Mouse (Mus musculus): Measurements from ENCODE around the gene Paf1. TPM values are rescaled to one million over a fixed set of nuclear protein-coding genes. Genes with fewer than 3 reads are reported as not detected.
A peak's percentile ranks its signal among the peaks of the same experiment; 100 is the strongest.
"Not testable (repeated sequence)": the region's sequence is repeated elsewhere in the genome, so short reads cannot be mapped to it uniquely, and the experiment has no call there.

Gene Paf1
- total RNA-seq, 2 experiments from 2014 or later: 42.1 to 153 TPM

GRCm38 (mm10) chr7:28382981-28383396 is 9.8 kb upstream of the Paf1 start:
- peak; percentile 19 for ATAC-seq (ENCODE audit: poor library complexity, severe bottlenecking)

- ATAC-seq (ENCODE audit: poor library complexity, severe bottlenecking): no peak
Observed at GRCm38 (mm10) chr7:28383606-28384005, 9.1 kb upstream of the Paf1 start.

- ATAC-seq (ENCODE audit: poor library complexity, severe bottlenecking): no peak
Observed at GRCm38 (mm10) chr7:28384162-28384561, 8.6 kb upstream of the Paf1 start.

GRCm38 (mm10) chr7:28385196-28385595 is 7.6 kb upstream of the Paf1 start:
- ATAC-seq (ENCODE audit: poor library complexity, severe bottlenecking): no peak

- ATAC-seq (ENCODE audit: poor library complexity, severe bottlenecking): peak; percentile 39
Observed at GRCm38 (mm10) chr7:28386007-28386406, 6.7 kb upstream of the Paf1 start.

- ATAC-seq (ENCODE audit: poor library complexity, severe bottlenecking): peak; percentile 53
Observed at GRCm38 (mm10) chr7:28386462-28386861, 6.3 kb upstream of the Paf1 start.

- ATAC-seq (ENCODE audit: poor library complexity, severe bottlenecking): not testable (repeated sequence)
Observed at GRCm38 (mm10) chr7:28386877-28387276, 5.9 kb upstream of the Paf1 start.

- not testable (repeated sequence) for ATAC-seq (ENCODE audit: poor library complexity, severe bottlenecking)
Observed at GRCm38 (mm10) chr7:28387384-28387783, 5.4 kb upstream of the Paf1 start.

GRCm38 (mm10) chr7:28390331-28390730 is 2.4 kb upstream of the Paf1 start:
- no peak for ATAC-seq (ENCODE audit: poor library complexity, severe bottlenecking)

- ATAC-seq (ENCODE audit: poor library complexity, severe bottlenecking): no peak
Observed at GRCm38 (mm10) chr7:28393272-28393951, 661 bp downstream of the Paf1 start.

GRCm38 (mm10) chr7:28395425-28395824 is 2.7 kb downstream of the Paf1 start:
- no peak for ATAC-seq (ENCODE audit: poor library complexity, severe bottlenecking)

GRCm38 (mm10) chr7:28398000-28398399 is 5.2 kb downstream of the Paf1 start:
- no peak for ATAC-seq (ENCODE audit: poor library complexity, severe bottlenecking)

- no peak for ATAC-seq (ENCODE audit: poor library complexity, severe bottlenecking)
Observed at GRCm38 (mm10) chr7:28398696-28399340, 6.1 kb downstream of the Paf1 start.

- ATAC-seq (ENCODE audit: poor library complexity, severe bottlenecking): peak; percentile 82
Observed at GRCm38 (mm10) chr7:28401030-28401429, 8.3 kb downstream of the Paf1 start.

GRCm38 (mm10) chr7:28401942-28402341 is 9.2 kb downstream of the Paf1 start:
- no peak for ATAC-seq (ENCODE audit: poor library complexity, severe bottlenecking)

GRCm38 (mm10) chr7:28410841-28411475 is 18.2 kb downstream of the Paf1 start:
- peak; percentile 76 for ATAC-seq (ENCODE audit: poor library complexity, severe bottlenecking)

GRCm38 (mm10) chr7:28412826-28413225 is 20.1 kb downstream of the Paf1 start:
- no peak for ATAC-seq (ENCODE audit: poor library complexity, severe bottlenecking)

- no peak for ATAC-seq (ENCODE audit: poor library complexity, severe bottlenecking)
Observed at GRCm38 (mm10) chr7:28417368-28417767, 24.6 kb downstream of the Paf1 start.

- no peak for ATAC-seq (ENCODE audit: poor library complexity, severe bottlenecking)
Observed at GRCm38 (mm10) chr7:28418096-28418670, 25.4 kb downstream of the Paf1 start.

GRCm38 (mm10) chr7:28419416-28419815 is 26.7 kb downstream of the Paf1 start:
- ATAC-seq (ENCODE audit: poor library complexity, severe bottlenecking): no peak

GRCm38 (mm10) chr7:28423018-28423417 is 30.3 kb downstream of the Paf1 start:
- ATAC-seq (ENCODE audit: poor library complexity, severe bottlenecking): no peak

- ATAC-seq (ENCODE audit: poor library complexity, severe bottlenecking): no peak
Observed at GRCm38 (mm10) chr7:28427738-28428137, 35.0 kb downstream of the Paf1 start.

Measured in megakaryocyte, adult 5-6 weeks (primary cell).